Mouse (Mus musculus): ENCODE results near the gene Rnase11.

DNA sequence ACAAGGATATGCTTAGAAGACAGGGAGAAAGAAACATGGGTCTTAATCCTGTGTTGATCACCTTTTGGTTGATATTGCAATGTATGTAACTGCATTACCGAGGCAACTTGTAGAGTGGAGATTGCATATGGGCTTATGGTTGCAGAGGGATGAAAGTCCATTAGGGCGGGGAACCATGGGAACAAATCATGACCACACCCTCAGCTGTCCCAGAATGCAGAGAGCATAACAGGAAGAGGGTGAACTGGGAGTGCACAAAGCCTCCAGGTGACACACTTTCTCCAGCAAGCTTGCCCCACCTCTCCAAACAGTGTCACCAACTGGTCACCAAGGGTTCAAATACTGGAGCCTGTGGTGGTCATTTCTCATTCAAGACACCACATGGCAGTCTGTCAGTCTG, 31.1 kb upstream of the Rnase11 start:
- TF ChIP-seq HCFC1 (IDR thresholded peaks at IDR 0.05; ENCODE audit: borderline replicate concordance, insufficient read depth, low read length) (no peak), ZC3H11A (IDR thresholded peaks at IDR 0.05; ENCODE audit: borderline replicate concordance, low read depth, low read length) (no peak), MAFK (IDR thresholded peaks at IDR 0.05; ENCODE audit: insufficient read depth, low read depth, low read length) (no peak), ZNF384 (IDR thresholded peaks at IDR 0.05; ENCODE audit: low read depth, low read length) (no peak)
